Mouse (Mus musculus) cerebellum, adult 11-12 months (tissue): ENCODE data around the gene Acsm4.
"Not testable (repeated sequence)": the region's sequence is repeated elsewhere in the genome, so short reads cannot be mapped to it uniquely, and the experiment has no call there.

Experiments
- DNase-seq: peaks from one replicate; pipeline ENCODE4 v3.0.0; 2022

Gene Acsm4

GRCm38 (mm10) chr7:119689726-119690125 lies at the start of gene Acsm4:
TSS of gene Acsm4 (plus strand) at chr7:119690026.
- no peak for DNase-seq

DNA sequence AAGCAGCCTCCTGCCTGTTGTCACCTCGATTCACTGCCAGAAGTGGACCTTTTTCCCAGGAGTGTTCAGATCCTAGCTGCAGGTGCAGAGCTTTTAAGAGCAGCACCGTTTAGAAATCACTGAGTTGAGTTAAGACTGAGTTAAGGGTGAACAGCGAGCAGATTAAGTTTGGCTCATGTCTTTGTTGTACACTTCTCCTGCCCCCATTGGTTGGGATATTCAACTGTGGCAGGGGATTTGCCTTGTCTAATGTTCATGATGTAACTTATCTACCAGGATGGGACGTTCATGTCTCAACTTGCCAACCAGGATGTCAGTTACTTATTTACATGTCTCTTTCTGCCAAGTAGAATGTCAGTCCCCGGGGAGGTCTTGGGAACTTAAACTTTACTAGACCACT lies 47.5 kb upstream of the Acsm4 start:
- DNase-seq, result no peak

DNA sequence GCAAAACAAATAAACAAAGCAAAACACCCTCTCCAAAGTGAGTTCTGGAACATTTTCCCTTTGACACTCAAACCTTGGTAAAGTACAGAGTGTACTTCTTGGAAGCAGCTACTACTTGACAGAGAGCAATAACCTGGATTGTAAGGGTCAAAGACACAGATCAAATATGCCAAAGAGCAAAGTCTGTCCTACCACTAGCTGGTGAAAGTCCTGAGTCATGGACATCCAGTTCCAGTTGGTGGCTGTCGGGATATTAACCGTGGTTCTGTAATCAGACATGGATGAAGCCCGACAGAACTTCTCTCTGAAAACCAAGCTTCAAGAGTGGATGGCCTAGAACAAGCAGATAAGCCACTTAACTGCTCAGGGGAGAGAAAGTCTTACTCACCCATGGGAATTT lies 21.9 kb upstream of the Acsm4 start:
- no peak for DNase-seq

DNA sequence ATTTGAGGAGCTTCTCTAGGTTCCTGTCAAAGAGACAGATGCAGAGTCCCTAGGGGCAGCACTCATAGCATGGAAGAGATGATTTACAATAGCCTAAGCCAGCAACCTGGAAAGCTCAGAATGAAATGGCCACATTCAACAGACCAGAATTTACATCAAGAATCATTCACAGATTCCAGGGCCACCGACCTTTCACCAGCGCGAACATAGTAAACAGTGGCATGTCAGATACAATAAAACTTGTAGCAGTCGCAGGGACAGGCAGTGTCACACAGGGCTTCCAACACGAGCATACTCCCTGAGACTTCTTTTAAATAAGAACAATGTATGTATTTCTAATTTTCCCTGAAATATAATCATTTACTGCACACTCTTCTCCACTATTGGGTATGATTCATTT lies 19.4 kb upstream of the Acsm4 start:
- no peak for DNase-seq

DNA sequence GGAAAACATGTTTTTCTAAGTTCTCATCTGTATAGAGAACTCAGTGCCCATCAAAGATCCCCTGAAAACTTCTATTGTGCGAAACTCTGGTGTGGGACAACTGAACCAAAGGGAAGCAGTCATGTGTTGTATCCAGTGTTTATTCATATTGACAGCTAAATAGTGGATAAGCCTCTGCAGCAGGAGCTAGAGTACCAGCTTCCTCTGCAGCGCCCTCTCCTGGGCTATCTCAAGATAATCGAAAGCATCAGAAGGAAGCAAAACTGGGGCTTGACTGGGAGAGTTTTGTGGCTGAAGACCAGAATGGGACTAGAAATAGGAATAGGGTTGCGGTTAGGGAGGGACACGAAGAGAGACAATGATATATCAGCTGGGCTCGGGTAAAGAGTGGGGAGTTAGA lies 18.9 kb upstream of the Acsm4 start:
- no peak for DNase-seq

DNA sequence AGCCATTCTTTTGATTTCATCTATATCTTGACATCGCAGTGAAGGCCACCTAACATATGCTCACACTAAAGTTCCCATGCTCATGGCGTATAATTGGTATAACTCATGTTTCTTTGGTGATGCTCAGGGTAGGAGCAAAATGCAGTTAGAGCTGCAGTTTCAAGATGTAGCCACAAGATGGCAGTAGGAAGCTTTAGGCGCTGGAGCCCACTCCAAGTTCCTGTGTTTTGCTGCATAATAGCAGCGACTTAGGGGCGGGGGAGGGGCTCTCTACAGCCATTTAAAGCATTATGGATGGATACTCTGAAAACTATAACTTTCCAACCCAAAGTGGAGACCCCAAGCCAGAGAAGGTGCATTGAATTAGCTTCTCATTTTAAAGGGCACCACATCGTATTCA lies 16.4 kb upstream of the Acsm4 start:
- no peak for DNase-seq

- no peak for DNase-seq
These were observed 9.7 kb upstream of the Acsm4 start for GRCm38 (mm10) chr7:119680107-119680506.

DNA sequence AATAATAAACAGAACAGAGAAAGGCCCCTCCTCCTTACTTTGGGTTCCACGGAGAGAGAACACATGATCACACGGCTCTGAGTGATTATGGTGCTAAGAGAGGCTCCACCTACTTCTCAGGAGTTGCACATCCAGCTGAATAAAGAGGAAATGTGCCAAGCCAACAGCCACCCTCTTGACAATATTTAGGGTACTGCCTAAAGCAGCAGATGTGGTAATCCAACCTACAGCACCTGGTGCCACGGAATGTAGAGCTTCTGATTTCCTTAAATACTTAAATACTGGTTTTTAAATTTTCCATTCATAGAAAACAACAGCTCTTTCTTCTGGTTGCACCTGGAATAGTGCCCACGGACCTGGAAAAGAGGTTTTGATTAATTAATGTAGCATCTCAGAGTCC lies 7.1 kb upstream of the Acsm4 start:
- DNase-seq, result no peak

- no peak for DNase-seq
These were observed 2.5 kb downstream of the Acsm4 start for GRCm38 (mm10) chr7:119692302-119692701.

- DNase-seq, result no peak
These were observed 5.1 kb downstream of the Acsm4 start for GRCm38 (mm10) chr7:119694926-119695325.

- no peak for DNase-seq
These were observed 24.3 kb downstream of the Acsm4 start for GRCm38 (mm10) chr7:119714111-119714510.

DNA sequence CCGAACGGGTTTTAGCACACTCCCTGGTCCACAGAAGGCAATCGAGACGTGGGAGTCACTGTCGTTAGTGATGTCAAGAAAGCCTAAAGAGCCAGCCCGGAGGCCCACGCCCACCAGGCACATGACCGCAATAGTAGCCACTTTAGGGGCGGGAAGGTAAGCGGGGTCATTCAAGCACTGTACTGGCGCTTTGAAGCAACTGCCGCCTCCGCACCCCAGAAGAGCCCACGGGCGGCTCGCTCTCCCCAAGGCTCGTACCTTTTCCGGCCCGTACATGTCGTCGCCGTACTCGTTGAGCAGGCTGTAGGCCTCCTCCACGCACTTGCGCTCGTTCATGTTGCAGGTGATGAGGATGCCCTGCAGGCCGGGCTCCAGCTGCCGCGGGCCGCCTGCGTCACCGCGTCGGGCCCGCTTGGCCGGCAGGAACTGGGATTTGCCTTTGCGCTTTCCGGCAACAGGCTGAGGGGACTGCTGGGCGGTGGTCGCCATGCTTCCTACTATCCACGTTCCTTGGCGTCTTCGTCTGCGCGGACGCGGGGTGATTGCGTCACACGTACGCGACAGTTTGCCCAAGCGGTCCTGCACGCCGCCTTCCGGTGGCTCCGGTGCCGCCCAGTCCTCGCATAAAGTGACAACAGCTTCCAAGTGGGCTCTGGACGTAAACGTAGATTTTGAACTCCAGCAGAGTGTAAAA lies 30.6 kb downstream of the Acsm4 start, which contains the start of gene Thumpd1:
TSS of gene Thumpd1 (minus strand) at position 546 of the 694 bp plus-strand sequence.
- peak; percentile 88 for DNase-seq

GRCm38 (mm10) chr7:119720947-119721310 lies 31.1 kb downstream of the Acsm4 start:
- no peak for DNase-seq

DNA sequence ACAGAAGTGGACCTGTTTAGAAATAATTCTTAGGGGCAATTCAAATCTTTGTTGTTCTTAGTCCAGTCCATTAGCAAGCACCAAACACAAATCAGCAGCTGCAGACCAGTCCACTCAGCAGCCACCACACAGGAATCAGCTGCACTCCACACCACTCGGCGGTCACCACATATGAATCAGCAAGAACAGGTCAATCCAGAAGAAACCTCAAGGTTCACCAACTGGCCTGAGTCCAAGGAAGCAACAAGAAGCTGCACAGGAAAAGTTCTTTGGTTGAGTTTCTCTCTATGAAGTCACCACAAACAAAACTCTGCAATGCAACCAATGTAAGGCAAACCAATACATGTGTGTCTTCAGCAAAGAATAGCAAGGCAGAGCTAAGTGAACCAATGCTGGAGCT lies 37.8 kb downstream of the Acsm4 start:
- DNase-seq, result no peak

DNA sequence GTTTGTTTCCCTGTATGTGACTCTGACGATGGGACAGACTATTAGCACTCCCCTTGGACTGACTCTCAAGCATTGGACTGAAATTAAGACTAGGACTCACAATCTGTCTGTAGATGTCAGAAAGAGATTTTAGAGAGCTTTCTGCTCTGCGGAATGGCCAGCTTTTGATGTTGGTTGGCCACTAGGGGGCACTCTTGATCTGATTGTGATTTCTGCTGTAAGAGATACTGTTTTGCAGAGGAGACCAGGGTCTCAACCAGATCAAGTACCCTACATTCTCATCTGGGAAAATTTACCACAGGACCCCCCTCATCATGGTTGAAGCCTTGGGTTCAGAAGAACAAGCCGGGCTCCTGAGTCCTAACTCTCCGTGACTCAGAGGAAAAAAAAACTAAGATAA lies 41.4 kb downstream of the Acsm4 start:
- DNase-seq, result not testable (repeated sequence)

GRCm38 (mm10) chr7:119738877-119739276 lies 49.1 kb downstream of the Acsm4 start:
- DNase-seq, result no peak

DNA sequence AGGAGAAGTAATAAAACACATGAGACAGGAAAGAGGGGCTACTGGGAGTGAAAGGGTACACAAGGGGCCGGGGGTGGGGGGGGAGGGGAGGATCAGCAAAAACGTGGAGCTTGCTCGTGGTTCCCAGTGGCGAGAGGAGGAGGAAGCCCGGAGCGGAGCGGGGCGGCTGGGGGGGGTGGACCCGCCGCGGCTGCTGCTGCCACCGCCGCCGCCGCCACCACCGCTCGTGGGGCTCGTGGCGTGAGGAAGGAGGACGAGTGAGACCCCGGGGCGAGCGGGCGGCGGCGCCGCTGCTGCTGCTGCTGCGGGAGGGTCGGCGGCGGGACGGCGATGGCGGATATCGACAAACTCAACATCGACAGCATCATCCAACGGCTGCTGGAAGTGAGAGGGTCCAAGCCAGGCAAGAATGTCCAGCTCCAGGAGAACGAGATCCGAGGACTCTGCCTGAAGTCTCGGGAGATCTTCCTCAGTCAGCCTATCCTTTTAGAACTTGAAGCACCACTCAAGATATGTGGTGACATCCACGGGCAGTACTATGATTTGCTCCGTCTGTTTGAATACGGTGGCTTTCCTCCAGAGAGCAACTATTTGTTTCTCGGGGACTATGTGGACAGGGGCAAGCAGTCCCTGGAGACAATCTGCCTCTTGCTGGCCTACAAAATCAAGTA lies 50.1 kb downstream of the Acsm4 start:
- DNase-seq, result peak; percentile 10

- no peak for DNase-seq
These were observed 54.5 kb downstream of the Acsm4 start for GRCm38 (mm10) chr7:119744321-119744720.

DNA sequence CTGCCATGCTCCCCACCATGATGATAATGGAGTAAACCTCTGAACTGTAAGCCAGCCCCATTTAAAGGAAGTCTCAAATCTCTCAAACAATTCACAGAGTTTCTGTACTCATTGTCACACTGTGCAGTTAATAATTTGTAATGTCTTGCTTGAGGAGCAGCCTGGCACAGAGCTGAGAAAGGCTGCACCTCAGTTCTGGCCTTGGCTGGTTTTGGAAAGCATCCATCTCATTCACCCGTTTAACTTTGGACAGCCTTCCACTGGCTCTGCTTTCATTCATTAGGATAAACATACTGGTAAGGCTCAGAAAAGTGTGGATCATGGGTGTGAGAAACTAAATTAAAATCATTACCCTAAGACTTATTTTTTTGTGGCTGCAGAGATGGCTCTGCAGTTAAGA lies 56.0 kb downstream of the Acsm4 start:
- no peak for DNase-seq

- no peak for DNase-seq
These were observed 58.9 kb downstream of the Acsm4 start for GRCm38 (mm10) chr7:119748761-119749160.

GRCm38 (mm10) chr7:119749942-119750341 lies 60.1 kb downstream of the Acsm4 start:
- DNase-seq, result no peak

DNA sequence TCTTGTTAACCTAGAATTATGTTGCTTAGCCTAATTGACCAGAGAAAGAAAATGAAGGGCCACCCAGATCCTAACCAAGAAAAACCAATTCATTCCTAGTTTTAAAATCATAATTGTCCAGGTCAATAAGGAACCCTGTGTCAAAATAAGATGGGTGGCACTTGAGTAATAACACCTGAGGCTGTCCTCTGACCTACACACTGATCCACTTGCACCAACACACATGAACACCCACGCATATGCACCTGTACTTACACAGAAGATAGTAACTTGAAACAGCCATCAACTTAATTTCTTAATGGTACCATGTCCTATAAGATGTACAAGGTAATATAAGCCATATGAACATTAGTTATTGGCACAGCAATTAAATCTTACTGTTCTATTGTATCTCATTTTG lies 63.9 kb downstream of the Acsm4 start:
- no peak for DNase-seq

- no peak for DNase-seq
These were observed 70.7 kb downstream of the Acsm4 start, which contains the start of gene Acsm3 for GRCm38 (mm10) chr7:119760527-119760951. TSS of gene Acsm3 (plus strand) at chr7:119760923.

- DNase-seq, result no peak
These were observed 72.4 kb downstream of the Acsm4 start for GRCm38 (mm10) chr7:119762166-119762697.
